Mouse (Mus musculus): ENCODE results near the gene Gm3642.
"Not testable (repeated sequence)": the region's sequence is repeated elsewhere in the genome, so short reads cannot be mapped to it uniquely, and the experiment has no call there.

Gm3642 gene

GRCm38 (mm10) chr14:6840211-6840610 lies at the start of gene Gm3642:
Gene Gm3642 (minus strand): TSS chr14:6840311.
- in situ Hi-C loops (cut with MboI, MseI) = not testable (repeated sequence)

- in situ Hi-C loops (cut with MboI, MseI) = not testable (repeated sequence)
Measured at GRCm38 (mm10) chr14:6889521-6890012, 49.5 kb upstream of the Gm3642 start, which contains the start of gene Gm3667. Gene Gm3667 (minus strand): TSS chr14:6889962.

GRCm38 (mm10) chr14:6888811-6889210 lies 48.7 kb upstream of the Gm3642 start:
- in situ Hi-C loops (cut with MboI, MseI) = not testable (repeated sequence)

GRCm38 (mm10) chr14:6823297-6823696 lies 16.8 kb downstream of the Gm3642 start:
- in situ Hi-C loops (cut with MboI, MseI) = not testable (repeated sequence)

All from T-helper 2 cell (primary cell).